Mouse (Mus musculus) naive thymus-derived CD4-positive, alpha-beta T cell, adult 2 months (primary cell): ENCODE data around the gene Coa5.
A peak's percentile ranks its signal among the peaks of the same experiment; 100 is the strongest.

Experiments
- DNase-seq: peaks from one replicate; pipeline ENCODE4 v3.0.0-alpha.2; 2011; ENCODE audit warnings: low read depth

The Coa5 gene

GRCm38 (mm10) chr1:37429366-37430296 is at the start of gene Coa5, which contains the start of gene Unc50:
Coa5 (minus strand) TSS chr1:37430103.
Unc50 (plus strand) TSS chr1:37430139.
- DNase-seq, result peak; percentile 95

GRCm38 (mm10) chr1:37479074-37479473 is 49.2 kb upstream of the Coa5 start:
- peak; percentile 82 for DNase-seq

- DNase-seq, result peak; percentile 69
These were observed 48.5 kb upstream of the Coa5 start for GRCm38 (mm10) chr1:37478416-37478815.

GRCm38 (mm10) chr1:37477928-37478327 is 48.0 kb upstream of the Coa5 start:
- DNase-seq, result peak; percentile 78

- peak; percentile 53 for DNase-seq
These were observed 47.3 kb upstream of the Coa5 start for GRCm38 (mm10) chr1:37477250-37477649.

GRCm38 (mm10) chr1:37475312-37475711 is 45.4 kb upstream of the Coa5 start:
- DNase-seq, result no peak

GRCm38 (mm10) chr1:37474634-37475190 is 44.8 kb upstream of the Coa5 start:
- DNase-seq, result no peak

- peak; percentile 58 for DNase-seq
These were observed 44.1 kb upstream of the Coa5 start for GRCm38 (mm10) chr1:37474046-37474445.

- peak; percentile 80 for DNase-seq
These were observed 43.3 kb upstream of the Coa5 start for GRCm38 (mm10) chr1:37473251-37473650.

- no peak for DNase-seq
These were observed 41.6 kb upstream of the Coa5 start for GRCm38 (mm10) chr1:37471179-37472148.

GRCm38 (mm10) chr1:37469007-37469406 is 39.1 kb upstream of the Coa5 start:
- DNase-seq, result peak; percentile 57

- DNase-seq, result no peak
These were observed 37.9 kb upstream of the Coa5 start for GRCm38 (mm10) chr1:37467806-37468205.

GRCm38 (mm10) chr1:37466322-37466995 is 36.6 kb upstream of the Coa5 start:
- no peak for DNase-seq

GRCm38 (mm10) chr1:37464878-37465452 is 35.1 kb upstream of the Coa5 start:
- no peak for DNase-seq

GRCm38 (mm10) chr1:37457546-37457945 is 27.6 kb upstream of the Coa5 start:
- no peak for DNase-seq

GRCm38 (mm10) chr1:37451270-37451669 is 21.4 kb upstream of the Coa5 start:
- no peak for DNase-seq

GRCm38 (mm10) chr1:37448361-37449095 is 18.6 kb upstream of the Coa5 start:
- DNase-seq, result peak; percentile 80

- DNase-seq, result no peak
These were observed 13.2 kb upstream of the Coa5 start for GRCm38 (mm10) chr1:37442848-37443835.

- no peak for DNase-seq
These were observed 6.5 kb upstream of the Coa5 start for GRCm38 (mm10) chr1:37436419-37436818.
